Mouse (Mus musculus) MEL (cell line): ENCODE measurements around the gene Acaa1a. TPM values are rescaled to one million over a fixed set of nuclear protein-coding genes. Genes with fewer than 3 reads are reported as not detected.

Experiments used
- DNase-seq: peaks from one replicate; pipeline ENCODE4 v3.0.0; 2011; ENCODE audit warnings: low read depth, low spot score
- H3K27ac ChIP-seq: 2 replicates; pipeline ENCODE4 v1.5.1; 2012; ENCODE audit warnings: low read depth, mild to moderate bottlenecking, control low read depth, low read length, moderate library complexity; ENCODE audit not compliant: control insufficient read depth
- H3K27me3 ChIP-seq, 2 experiments: fragments of 150-350 bp in 1 of 2; sonication (generic) in 1 of 2; 2 replicates each; pipeline ENCODE4 v1.6.1; 2012; ENCODE audit warnings: low read length in 2 of 2, mild to moderate bottlenecking in 2 of 2, improper control_type of control experiment in 1 of 2, moderate library complexity in 1 of 2; ENCODE audit not compliant: insufficient read depth in 2 of 2, control insufficient read depth in 1 of 2
- H3K36me3 ChIP-seq, 2 experiments: 2 replicates each; pipeline ENCODE4 v1.6.1; 2012 to 2014; ENCODE audit warnings: low read length in 2 of 2, improper control_type of control experiment in 1 of 2, inconsistent platforms in 1 of 2, mild to moderate bottlenecking in 1 of 2; ENCODE audit not compliant: insufficient read depth in 2 of 2, control insufficient read depth in 1 of 2
- H3K4me1 ChIP-seq, 2 experiments: fragments of 150-350 bp in 1 of 2; sonication (generic) in 1 of 2; 2 replicates each; pipeline ENCODE4 v1.6.1; 2012; ENCODE audit warnings: low read length in 2 of 2, improper control_type of control experiment in 1 of 2, mild to moderate bottlenecking in 1 of 2; ENCODE audit not compliant: insufficient read depth in 2 of 2, control insufficient read depth in 1 of 2
- H3K4me3 ChIP-seq, 2 experiments: fragments of 150-350 bp in 1 of 2; sonication (generic) in 1 of 2; 2 replicates each; pipeline ENCODE4 v1.5.1; 2012; ENCODE audit warnings: low read depth in 2 of 2, low read length in 2 of 2, mild to moderate bottlenecking in 2 of 2, moderate library complexity in 2 of 2, control low read depth in 1 of 2, improper control_type of control experiment in 1 of 2; ENCODE audit not compliant: control insufficient read depth in 1 of 2, insufficient read depth in 1 of 2
- H3K79me2 ChIP-seq: 2 replicates; pipeline ENCODE4 v1.6.1; 2012; ENCODE audit warnings: mild to moderate bottlenecking, low read length, moderate library complexity; ENCODE audit not compliant: control insufficient read depth, poor library complexity, insufficient read depth
- H3K9ac ChIP-seq: 2 replicates; pipeline ENCODE4 v1.6.1; 2012; ENCODE audit warnings: low read depth, mild to moderate bottlenecking, control low read depth, low read length, moderate library complexity; ENCODE audit not compliant: control insufficient read depth, poor library complexity, severe bottlenecking
- H3K9me3 ChIP-seq: fragments of 150-350 bp; sonication (generic); replicated peaks from 2 replicates; pipeline ENCODE4 v1.6.1; 2012; ENCODE audit warnings: mild to moderate bottlenecking, low read length, improper control_type of control experiment, moderate library complexity; ENCODE audit not compliant: insufficient read depth
- BHLHE40 ChIP-seq: IDR thresholded peaks from 2 replicates; pipeline ENCODE4 v1.6.1; 2012; ENCODE audit warnings: low read depth, mild to moderate bottlenecking, inconsistent platforms, low read length, improper control_type of control experiment, borderline replicate concordance
- CHD1 ChIP-seq: IDR thresholded peaks from 2 replicates; pipeline ENCODE4 v1.6.1; 2012; ENCODE audit warnings: low read depth, mild to moderate bottlenecking, inconsistent platforms, low read length, improper control_type of control experiment
- CTCF ChIP-seq, 3 experiments: IDR thresholded peaks in 2 of 3; conservative IDR thresholded peaks in 1 of 3; 2 replicates each; pipeline ENCODE4 v1.5.1; 2011 to 2012; ENCODE audit warnings: low read length in 3 of 3, low read depth in 2 of 3, mild to moderate bottlenecking in 2 of 3, improper control_type of control experiment in 1 of 3, inconsistent platforms in 1 of 3, mixed read lengths in 1 of 3, moderate library complexity in 1 of 3; ENCODE audit not compliant: control insufficient read depth in 1 of 3, insufficient read depth in 1 of 3, poor library complexity in 1 of 3, severe bottlenecking in 1 of 3
- E2F4 ChIP-seq: IDR thresholded peaks from 2 replicates; pipeline ENCODE4 v1.6.1; 2011; ENCODE audit warnings: low read depth, low read length, improper control_type of control experiment, borderline replicate concordance
- EP300 ChIP-seq, 2 experiments: IDR thresholded peaks; 2 replicates each; pipeline ENCODE4 v1.6.1; 2011; ENCODE audit warnings: improper control_type of control experiment in 2 of 2, low read length in 2 of 2, low read depth in 1 of 2, mild to moderate bottlenecking in 1 of 2
- ETS1 ChIP-seq: IDR thresholded peaks from 2 replicates; pipeline ENCODE4 v1.6.1; 2012; ENCODE audit warnings: low read depth, mild to moderate bottlenecking, inconsistent platforms, low read length, improper control_type of control experiment, moderate library complexity
- GABPA ChIP-seq: IDR thresholded peaks from 2 replicates; pipeline ENCODE4 v1.6.1; 2012; ENCODE audit warnings: low read depth, mild to moderate bottlenecking, inconsistent platforms, low read length, improper control_type of control experiment, moderate library complexity
- GATA1 ChIP-seq: IDR thresholded peaks from 2 replicates; pipeline ENCODE4 v1.6.1; 2011; ENCODE audit warnings: low read depth, low read length, improper control_type of control experiment
- HCFC1 ChIP-seq: IDR thresholded peaks from 2 replicates; pipeline ENCODE4 v1.6.1; 2012; ENCODE audit warnings: low read depth, mild to moderate bottlenecking, inconsistent platforms, low read length, improper control_type of control experiment, moderate library complexity
- MAFK ChIP-seq: IDR thresholded peaks from 2 replicates; pipeline ENCODE4 v1.6.1; 2011; ENCODE audit warnings: low read depth, mild to moderate bottlenecking, low read length, improper control_type of control experiment, borderline replicate concordance
- MAX ChIP-seq: IDR thresholded peaks from 2 replicates; pipeline ENCODE4 v1.6.1; 2011; ENCODE audit warnings: low read length, improper control_type of control experiment
- MAZ ChIP-seq: IDR thresholded peaks from 2 replicates; pipeline ENCODE4 v1.6.1; 2012; ENCODE audit warnings: low read depth, mild to moderate bottlenecking, inconsistent platforms, low read length, improper control_type of control experiment
- MEF2A ChIP-seq: IDR thresholded peaks from 2 replicates; pipeline ENCODE4 v1.6.1; 2014; ENCODE audit warnings: low read depth, mild to moderate bottlenecking, inconsistent platforms, low read length, improper control_type of control experiment; ENCODE audit not compliant: poor library complexity, insufficient replicate concordance, severe bottlenecking; ENCODE audit errors: extremely low read depth
- MYB ChIP-seq: IDR thresholded peaks from 2 replicates; pipeline ENCODE4 v1.6.1; 2011; ENCODE audit warnings: mild to moderate bottlenecking, low read depth, low read length, improper control_type of control experiment
- MYC ChIP-seq: IDR thresholded peaks from 2 replicates; pipeline ENCODE4 v1.6.1; 2011; ENCODE audit warnings: low read depth, mild to moderate bottlenecking, low read length, improper control_type of control experiment, moderate library complexity
- NELFE ChIP-seq: IDR thresholded peaks from 2 replicates; pipeline ENCODE4 v1.6.1; 2011; ENCODE audit warnings: low read depth, low read length, improper control_type of control experiment
- NRF1 ChIP-seq: IDR thresholded peaks from 2 replicates; pipeline ENCODE4 v1.6.1; 2014; ENCODE audit warnings: low read depth, mild to moderate bottlenecking, inconsistent platforms, low read length, improper control_type of control experiment, moderate library complexity; ENCODE audit not compliant: poor library complexity, insufficient read depth, severe bottlenecking
- POLR2AphosphoS2 ChIP-seq: IDR thresholded peaks from 2 replicates; pipeline ENCODE4 v1.6.1; 2011; ENCODE audit warnings: low read length, improper control_type of control experiment
- POLR2AphosphoS5 ChIP-seq: IDR thresholded peaks from 2 replicates; pipeline ENCODE4 v1.6.1; 2012; ENCODE audit warnings: low read depth, borderline replicate concordance, mild to moderate bottlenecking, inconsistent platforms, low read length, moderate library complexity, mixed read lengths
- RAD21 ChIP-seq: IDR thresholded peaks from 2 replicates; pipeline ENCODE4 v1.6.1; 2011; ENCODE audit warnings: mild to moderate bottlenecking, low read depth, low read length, improper control_type of control experiment
- SMC3 ChIP-seq: IDR thresholded peaks from 2 replicates; pipeline ENCODE4 v1.6.1; 2011; ENCODE audit warnings: low read depth, low read length, improper control_type of control experiment
- TAL1 ChIP-seq: IDR thresholded peaks from 2 replicates; pipeline ENCODE4 v1.6.1; 2012; ENCODE audit warnings: mild to moderate bottlenecking, inconsistent platforms, low read length, moderate library complexity, mixed read lengths
- TCF12 ChIP-seq: IDR thresholded peaks from 2 replicates; pipeline ENCODE4 v1.6.1; 2014; ENCODE audit warnings: low read depth, mild to moderate bottlenecking, inconsistent platforms, low read length, improper control_type of control experiment, moderate library complexity
- UBTF ChIP-seq: IDR thresholded peaks from 2 replicates; pipeline ENCODE4 v1.6.1; 2012; ENCODE audit warnings: low read depth, mild to moderate bottlenecking, inconsistent platforms, low read length, improper control_type of control experiment, moderate library complexity, borderline replicate concordance; ENCODE audit not compliant: insufficient read depth
- USF1 ChIP-seq: IDR thresholded peaks from 2 replicates; pipeline ENCODE4 v1.6.1; 2014; ENCODE audit warnings: low read depth, mild to moderate bottlenecking, inconsistent platforms, low read length, improper control_type of control experiment, moderate library complexity
- USF2 ChIP-seq, 2 experiments: IDR thresholded peaks; 2 replicates each; pipeline ENCODE4 v1.6.1; 2011 to 2012; ENCODE audit warnings: improper control_type of control experiment in 2 of 2, low read length in 2 of 2, borderline replicate concordance in 1 of 2, inconsistent platforms in 1 of 2, low read depth in 1 of 2, mild to moderate bottlenecking in 1 of 2; ENCODE audit not compliant: insufficient read depth in 1 of 2
- ZC3H11A ChIP-seq: IDR thresholded peaks from 2 replicates; pipeline ENCODE4 v1.6.1; 2012; ENCODE audit warnings: low read depth, mild to moderate bottlenecking, inconsistent platforms, low read length, improper control_type of control experiment
- polyA plus RNA-seq, 2 experiments: library from polyadenylated mRNA; stranded (reverse) in 1 of 2; unstranded in 1 of 2; fragments of >175 nt in 1 of 2; fragments of >200 nt in 1 of 2; gene quantifications; 2 replicates each; pipeline versions ENCODE4 v1.2.1 to v1.2.4; 2012; ENCODE audit warnings: low replicate concordance in 2 of 2, low read depth in 1 of 2; ENCODE audit not compliant: insufficient read length in 2 of 2, insufficient read depth in 1 of 2, missing spikeins in 1 of 2
- total RNA-seq: library from RNA; depleted of rRNA; stranded (reverse); fragments of 300-350 nt; gene quantifications from 2 replicates; pipeline ENCODE4 v1.2.3, GENCODE M21; 2012

The Acaa1a gene
- total and polyA plus RNA-seq, 3 experiments, result 19.5 to 22.1 TPM; not detected in 1

GRCm38 (mm10) chr9:119350947-119351705 is 11.7 kb downstream of the Acaa1a start:
- no peak overlapping the region for H3K9ac ChIP-seq
- H3K4me3 ChIP-seq, result no peak overlapping the region
- no peaks in the 10 kb centered on the region for H3K4me1 ChIP-seq
- TF ChIP-seq MEF2A (no peak), RAD21 (no peak), GATA1 (no peak), GABPA (no peak), TCF12 (no peak), UBTF (no peak), TAL1 (no peak), ZC3H11A (no peak), ETS1 (no peak), E2F4 (no peak), BHLHE40 (no peak), NRF1 (no peak), CTCF (IDR thresholded peaks at IDR 0.05 in 2 of 3, conservative IDR thresholded peaks at IDR 0.05 in 1 of 3; ENCODE audit: control insufficient read depth in 1 of 3, insufficient read depth in 1 of 3, low read depth in 2 of 3, low read length in 3 of 3, poor library complexity in 1 of 3, severe bottlenecking in 1 of 3) (no peak), EP300 (IDR thresholded peaks at IDR 0.05; ENCODE audit: low read depth in 1 of 2, low read length in 2 of 2) (no peak)
- DNase-seq, result no peak
- H3K9me3 ChIP-seq, result no peaks in the 10 kb centered on the region
- H3K79me2 ChIP-seq, result no peaks in the 10 kb centered on the region
- no peaks in the 10 kb centered on the region for H3K36me3 ChIP-seq
- H3K27me3 ChIP-seq, result no peaks in the 10 kb centered on the region
- H3K27ac ChIP-seq, result no peak overlapping the region

- Histone ChIP-seq H3K27me3 (no peaks in the 10 kb centered on the region), H3K79me2 (no peaks in the 10 kb centered on the region), H3K4me3 (no peak overlapping the region), H3K9me3 (no peaks in the 10 kb centered on the region), H3K9ac (no peak overlapping the region), H3K36me3 (no peaks in the 10 kb centered on the region), H3K4me1 (0 out of 4 replicates have a peak, but pooled peaks cover 0 to under 1% of the 10 kb centered on the region in 2 experiments), H3K27ac (no peak overlapping the region)
- DNase-seq, result peak; percentile 76
- TF ChIP-seq MAX (peak; percentile 82), POLR2AphosphoS2 (no peak), TCF12 (no peak), CHD1 (no peak), HCFC1 (no peak), SMC3 (peak; percentile 78), MAFK (no peak), MYB (no peak), E2F4 (no peak), ZC3H11A (peak; percentile 67), MEF2A (no peak), NELFE (no peak), MYC (peak; percentile 83), CTCF (IDR thresholded peaks at IDR 0.05 in 2 of 3, conservative IDR thresholded peaks at IDR 0.05 in 1 of 3; ENCODE audit: control insufficient read depth in 1 of 3, insufficient read depth in 1 of 3, low read depth in 2 of 3, low read length in 3 of 3, poor library complexity in 1 of 3, severe bottlenecking in 1 of 3) (peak; percentile 63 to 95 (median 82)), USF2 (IDR thresholded peaks at IDR 0.05; ENCODE audit: borderline replicate concordance in 1 of 2, insufficient read depth in 1 of 2, low read depth in 1 of 2, low read length in 2 of 2) (no peak), USF1 (peak; percentile 61), BHLHE40 (peak; percentile 65), POLR2AphosphoS5 (no peak), NRF1 (no peak), RAD21 (peak; percentile 78), MAZ (no peak)
These were observed 12.6 kb downstream of the Acaa1a start for GRCm38 (mm10) chr9:119352060-119352459.
